In genomic region chr11:107655538-107655937, GRCm38 (mm10) we compare ENCODE assay signal across 16 mouse cellular contexts.
"Had no signal": no experiment of that assay in that cellular context is flagged by ENCODE, and none has a peak within 500 bp of the region (broad histone marks: within the 10 kb centered on the region; RNA-seq: fewer than 3 reads in every experiment).

No protein-coding gene starts in this region.

- H3K4me1 ChIP-seq: stomach, embryonic 15.5 days had no signal

- H3K9me3 ChIP-seq: neural tube, embryonic 13.5 days; neural tube, embryonic 15.5 days; stomach, embryonic 15.5 days had no signal

- H3K9ac ChIP-seq: neural tube, embryonic 13.5 days; neural tube, embryonic 15.5 days; stomach, embryonic 15.5 days had no signal

- H3K27ac ChIP-seq: neural tube, embryonic 13.5 days; neural tube, embryonic 15.5 days; stomach, embryonic 15.5 days; stomach, postnatal 0 days had no signal

- H3K4me3 ChIP-seq: neural tube, embryonic 13.5 days; neural tube, embryonic 15.5 days; stomach, embryonic 15.5 days had no signal

- DNase-seq: retina, postnatal 1 day; right cerebral cortex, adult 18-20 months; right cerebral cortex, postnatal 14 days; right cerebral cortex, postnatal 25 days; right cerebral cortex, postnatal 4 days; spleen, adult 18-20 months; thymus, adult 18-20 months; thymus, adult 2 months; thymus, postnatal 14 days; thymus, postnatal 25 days; thymus, postnatal 36 days; thymus, postnatal 4 days had no signal

- H3K27me3 ChIP-seq: neural tube, embryonic 13.5 days; neural tube, embryonic 15.5 days; stomach, embryonic 15.5 days had no signal

- H3K4me2 ChIP-seq: neural tube, embryonic 13.5 days; neural tube, embryonic 15.5 days; stomach, embryonic 15.5 days had no signal
